Mouse (Mus musculus) heart, postnatal 0 days (tissue): ENCODE measurements at regions not wholly inside any gene's neighbourhood (a gene's known extent, or its start where the extent isn't known, plus 50 kb on each side); places are given as distances from the start of the nearest gene placed in this dataset.

Experiments used
- ATAC-seq: fragments of 200-750 bp; cut with Nextera tagmentation; 2 replicates; pipeline ENCODE4 v1.8.0; 2017; ENCODE audit warnings: low read depth, moderate number of reproducible peaks, moderate library complexity; ENCODE audit not compliant: insufficient read depth
- DNase-seq: peaks from one replicate; pipeline ENCODE4 v3.0.0-alpha.2; 2016; ENCODE audit warnings: low spot score
- H3K27ac ChIP-seq: fragments of 300-500 bp; sonication (generic); 2 replicates; pipeline ENCODE4 v1.5.1; 2014; ENCODE audit warnings: low read depth, mild to moderate bottlenecking
- H3K27me3 ChIP-seq: fragments of 300-500 bp; sonication (generic); 2 replicates; pipeline ENCODE4 v1.6.1; 2014; ENCODE audit warnings: low read length, mixed read lengths; ENCODE audit not compliant: control insufficient read depth, insufficient read depth
- H3K36me3 ChIP-seq: fragments of 300-500 bp; sonication (generic); replicated peaks from 2 replicates; pipeline ENCODE4 v1.6.1; 2014; ENCODE audit warnings: low read length, mixed read lengths; ENCODE audit not compliant: control insufficient read depth, insufficient read depth
- H3K4me1 ChIP-seq: fragments of 300-500 bp; sonication (generic); 2 replicates; pipeline ENCODE4 v1.6.1; 2014; ENCODE audit warnings: antibody characterized with exemption; ENCODE audit not compliant: control insufficient read depth, insufficient read depth
- H3K4me2 ChIP-seq: fragments of 300-500 bp; sonication (generic); 2 replicates; pipeline ENCODE4 v1.6.1; 2014; ENCODE audit warnings: low read depth, mild to moderate bottlenecking, low read length, moderate library complexity
- H3K4me3 ChIP-seq: fragments of 300-500 bp; sonication (generic); 2 replicates; pipeline ENCODE4 v1.5.1; 2014; ENCODE audit warnings: low read depth, low read length
- H3K9ac ChIP-seq: fragments of 300-500 bp; sonication (generic); replicated peaks from 2 replicates; pipeline ENCODE4 v1.6.1; 2014; ENCODE audit warnings: low read depth, low read length, mixed read lengths
- H3K9me3 ChIP-seq: fragments of 300-500 bp; sonication (generic); replicated peaks from 2 replicates; pipeline ENCODE4 v1.6.1; 2016; ENCODE audit warnings: low read length; ENCODE audit not compliant: control insufficient read depth
- CTCF ChIP-seq: IDR thresholded peaks from 2 replicates; pipeline ENCODE4 v1.5.1; 2016; ENCODE audit warnings: antibody characterized with exemption, control low read depth, low read depth
- EP300 ChIP-seq: IDR thresholded peaks from 2 replicates; pipeline ENCODE4 v1.6.1; 2016; ENCODE audit warnings: antibody characterized with exemption, low read depth
- WGBS: fragments of 180-500 bp; shearing (Covaris S2); extraction: QIAGEN DNeasy Blood & Tissue Kit; methylation state at CpG from one replicate; pipeline ENCODE4 v1.1.7; 2014; 5-methylcytosine and 5-hydroxymethylcytosine counted together

DNA sequence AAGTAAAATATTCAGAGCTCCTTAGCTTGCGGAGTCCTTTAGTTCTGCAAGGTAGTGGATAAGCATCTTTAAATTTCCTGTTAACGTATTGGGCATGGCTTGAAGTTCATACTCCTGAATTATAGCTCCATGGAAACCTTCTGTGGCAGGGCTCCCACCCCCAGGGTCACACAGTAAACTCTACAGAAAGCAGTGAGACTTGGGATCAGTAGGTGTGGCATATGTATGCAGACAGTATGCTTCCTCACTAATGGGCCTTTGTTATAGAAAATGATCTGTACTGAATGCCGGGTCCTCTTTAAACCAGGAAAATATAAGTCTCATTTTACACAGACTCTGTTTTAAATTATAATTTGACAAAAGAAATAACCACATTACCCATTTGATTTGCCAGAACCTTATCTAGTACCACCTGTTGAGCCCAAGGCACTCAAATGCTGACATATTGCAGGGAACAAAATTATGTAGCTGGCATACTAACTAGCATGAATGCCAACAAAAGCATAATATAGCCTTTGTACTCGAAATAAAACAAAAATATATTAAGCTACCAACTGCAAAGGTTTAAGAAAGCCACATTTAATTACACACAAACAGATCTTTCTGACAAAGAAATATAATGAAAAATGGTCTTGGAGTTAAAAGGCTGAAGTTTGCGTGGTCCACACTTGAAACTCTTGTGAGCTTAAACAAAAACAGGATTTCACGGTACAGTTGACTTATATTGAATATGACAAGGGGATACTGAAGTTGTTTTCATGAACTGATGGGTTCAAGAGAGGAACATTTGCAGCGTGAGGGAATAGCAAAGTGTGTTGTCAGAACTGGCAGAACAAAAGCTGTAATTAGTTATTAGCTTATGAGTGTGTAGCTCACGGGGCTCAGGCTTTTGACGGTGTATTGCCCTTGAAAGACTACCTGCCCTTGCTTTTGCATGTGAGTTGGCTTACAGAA is 310.7 kb upstream of the Nr5a2 start:
- Histone ChIP-seq H3K9me3 (no peaks in the 10 kb centered on the region), H3K4me3 (no peak overlapping the region), H3K36me3 (no peaks in the 10 kb centered on the region), H3K27ac (no peak overlapping the region), H3K4me2 (no peak overlapping the region), H3K9ac (no peak overlapping the region), H3K4me1 (no peaks in the 10 kb centered on the region), H3K27me3 (no peaks in the 10 kb centered on the region)
- 74% methylated on average over 9 of the region's 9 CpGs for WGBS
- DNase-seq (no peak), ATAC-seq (no peak)
- TF ChIP-seq CTCF = no peak
- TF ChIP-seq EP300 = no peak

DNA sequence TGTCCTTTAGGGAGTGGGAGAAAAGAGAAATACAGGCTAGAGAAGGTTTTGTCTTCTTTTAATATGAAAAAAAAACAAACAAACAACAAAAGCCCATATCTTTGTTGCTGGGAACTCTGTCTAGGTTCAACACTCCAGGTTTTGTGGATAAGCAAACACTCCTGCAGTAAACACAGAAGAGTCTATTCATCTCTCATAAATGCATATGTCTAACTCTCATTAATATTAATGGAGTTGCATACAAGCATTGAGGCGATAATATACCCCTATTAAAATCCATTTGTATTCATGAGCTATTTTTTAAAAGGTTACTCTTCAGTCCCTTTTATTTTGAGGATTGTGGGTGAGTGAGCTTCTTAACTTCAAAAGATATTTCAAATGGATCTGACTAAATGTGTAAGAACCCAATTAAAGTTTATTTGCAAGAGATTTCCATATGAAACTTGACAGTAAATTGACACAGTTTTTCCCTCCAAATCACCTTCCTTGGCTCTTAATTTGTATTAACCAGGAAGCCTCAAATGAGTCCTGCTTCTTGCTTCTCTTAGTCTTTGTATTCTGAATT is 302.6 kb upstream of the Nr5a2 start:
- TF ChIP-seq CTCF (no peak), EP300 (no peak)
- ATAC-seq (no peak), DNase-seq (no peak)
- WGBS = 91% methylated on average over 1 of the region's 1 CpGs
- no peak overlapping the region for H3K4me2 ChIP-seq
- no peaks in the 10 kb centered on the region for H3K27me3 ChIP-seq
- no peaks in the 10 kb centered on the region for H3K4me1 ChIP-seq
- no peak overlapping the region for H3K9ac ChIP-seq
- no peak overlapping the region for H3K27ac ChIP-seq
- H3K4me3 ChIP-seq = no peak overlapping the region
- H3K9me3 ChIP-seq = no peaks in the 10 kb centered on the region
- H3K36me3 ChIP-seq = no peaks in the 10 kb centered on the region

DNA sequence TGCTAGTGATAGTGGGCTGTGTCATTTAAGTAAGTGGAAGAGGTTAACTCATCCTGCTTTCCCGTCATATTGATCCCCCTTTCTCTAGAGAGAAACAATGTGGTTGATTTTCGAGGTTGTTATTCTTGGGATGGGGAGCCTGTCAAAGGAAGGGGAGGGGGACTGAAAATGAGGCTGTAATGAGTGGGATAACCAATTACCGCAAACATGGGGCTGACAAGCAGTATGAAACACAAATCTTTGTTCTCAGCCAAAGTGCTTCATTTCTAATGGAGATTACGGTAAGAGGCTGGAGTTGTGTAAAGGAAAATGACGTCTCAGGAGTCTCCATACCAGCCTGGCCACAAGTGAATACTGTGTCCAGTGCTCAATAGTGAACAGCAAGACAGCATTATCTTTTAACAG is 301.9 kb upstream of the Nr5a2 start:
- no peak for ATAC-seq

DNA sequence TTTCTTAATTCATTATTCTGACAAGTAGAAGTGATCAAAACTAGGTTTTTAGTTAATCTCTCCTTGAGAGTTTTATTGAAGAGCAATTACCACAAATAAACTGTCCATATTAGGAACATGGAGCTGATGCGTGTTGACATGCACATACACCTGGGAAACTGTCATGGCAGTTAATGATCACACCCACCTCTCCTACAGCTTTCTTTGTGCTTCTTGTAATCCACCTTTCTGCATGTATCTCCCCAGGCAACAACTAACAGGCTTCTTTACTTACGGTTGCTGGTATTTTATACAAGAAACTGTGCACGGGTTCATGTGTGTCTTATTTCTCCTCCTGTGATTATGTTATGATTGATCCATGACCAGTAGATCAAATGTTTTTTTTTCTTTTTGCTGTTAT is 296.0 kb upstream of the Nr5a2 start:
- no peak for TF ChIP-seq CTCF
- no peak for TF ChIP-seq EP300
- ATAC-seq (no peak), DNase-seq (no peak)
- H3K27me3 ChIP-seq = no peaks in the 10 kb centered on the region
- no peaks in the 10 kb centered on the region for H3K36me3 ChIP-seq
- H3K4me2 ChIP-seq = no peak overlapping the region
- no peak overlapping the region for H3K9ac ChIP-seq
- no peak overlapping the region for H3K4me3 ChIP-seq
- peaks cover 8% of the 10 kb centered on the region for H3K9me3 ChIP-seq
- H3K4me1 ChIP-seq = no peaks in the 10 kb centered on the region
- WGBS = 92% methylated on average over 3 of the region's 3 CpGs
- H3K27ac ChIP-seq = no peak overlapping the region

More for the DNA sequence above, 301.9 kb upstream of the Nr5a2 start:
- DNase-seq = no peak
- Histone ChIP-seq H3K9ac (no peak overlapping the region), H3K36me3 (no peaks in the 10 kb centered on the region), H3K4me2 (no peak overlapping the region), H3K4me3 (no peak overlapping the region), H3K27me3 (no peaks in the 10 kb centered on the region), H3K9me3 (no peaks in the 10 kb centered on the region), H3K27ac (no peak overlapping the region), H3K4me1 (no peaks in the 10 kb centered on the region)
- no peak for TF ChIP-seq CTCF
- no peak for TF ChIP-seq EP300
- WGBS = 60% methylated on average over 5 of the region's 5 CpGs

DNA sequence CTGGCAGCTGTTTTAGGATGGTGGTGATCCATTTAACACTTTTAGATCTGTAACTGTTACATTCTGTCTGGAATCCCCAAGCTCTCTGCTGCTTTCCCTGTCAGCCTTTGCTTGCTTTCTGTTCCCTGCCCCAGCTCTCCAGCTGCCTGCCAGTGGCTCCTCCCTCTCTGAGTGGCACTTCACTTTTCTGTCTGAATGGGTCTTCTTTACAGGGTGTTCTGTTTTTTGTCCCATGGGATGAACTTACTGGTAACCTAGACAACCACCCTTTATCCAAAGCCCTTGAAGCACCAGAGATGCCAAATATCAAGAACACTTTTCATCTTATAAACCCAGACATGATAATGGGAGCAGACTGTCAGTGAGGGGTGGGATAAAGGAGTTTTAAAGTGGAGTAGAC is 294.8 kb upstream of the Nr5a2 start:
- TF ChIP-seq CTCF (no peak), EP300 (no peak)
- Histone ChIP-seq H3K9me3 (peaks cover 8% of the 10 kb centered on the region), H3K27me3 (no peaks in the 10 kb centered on the region), H3K9ac (no peak overlapping the region), H3K4me3 (no peak overlapping the region), H3K36me3 (no peaks in the 10 kb centered on the region), H3K27ac (no peak overlapping the region), H3K4me2 (no peak overlapping the region), H3K4me1 (no peaks in the 10 kb centered on the region)
- DNase-seq (no peak), ATAC-seq (no peak)
